Mouse (Mus musculus) myocyte (in vitro differentiated cells): ENCODE results near the gene Mt1. TPM values are rescaled to one million over a fixed set of nuclear protein-coding genes. Genes with fewer than 3 reads are reported as not detected.
A peak's percentile ranks its signal among the peaks of the same experiment; 100 is the strongest.

Source experiments
- H3K27me3 ChIP-seq: one replicate; pipeline ENCODE4 v1.6.1; 2011; ENCODE audit not compliant: control insufficient read depth, insufficient read depth, insufficient read length
- H3K36me3 ChIP-seq: one replicate; pipeline ENCODE4 v1.6.1; 2011; ENCODE audit not compliant: control insufficient read depth, insufficient read depth
- H3K4me2 ChIP-seq: one replicate; pipeline ENCODE4 v1.6.1; 2011; ENCODE audit warnings: low read depth, control low read depth
- H3K4me3 ChIP-seq: one replicate; pipeline ENCODE4 v1.5.1; 2011; ENCODE audit warnings: mild to moderate bottlenecking, control low read depth, moderate library complexity
- H3K79me2 ChIP-seq: one replicate; pipeline ENCODE4 v1.6.1; 2011; ENCODE audit not compliant: control insufficient read depth, insufficient read depth
- H3ac ChIP-seq: one replicate; pipeline ENCODE4 v1.6.1; 2011; ENCODE audit not compliant: control insufficient read depth, insufficient read length
- CEBPB ChIP-seq: IDR thresholded peaks from 2 replicates; pipeline ENCODE4 v1.6.1; 2011; ENCODE audit warnings: mild to moderate bottlenecking, moderate library complexity; ENCODE audit not compliant: poor library complexity, insufficient read depth, severe bottlenecking
- E2F4 ChIP-seq: IDR thresholded peaks from one replicate; pipeline ENCODE4 v1.6.1; 2011; ENCODE audit warnings: mild to moderate bottlenecking, control low read depth, moderate library complexity; ENCODE audit not compliant: insufficient read depth
- MAX ChIP-seq: IDR thresholded peaks from one replicate; pipeline ENCODE4 v1.6.1; 2011; ENCODE audit warnings: low read depth, mild to moderate bottlenecking, control low read depth
- MYOD1 ChIP-seq, 3 experiments: IDR thresholded peaks; one replicate each; pipeline ENCODE4 v1.6.1; 2011; ENCODE audit warnings: control low read depth in 2 of 3, low read depth in 2 of 3, mild to moderate bottlenecking in 2 of 3, moderate library complexity in 1 of 3; ENCODE audit not compliant: insufficient read length in 2 of 3, control insufficient read depth in 1 of 3
- MYOG ChIP-seq, 3 experiments: IDR thresholded peaks; one replicate each; pipeline ENCODE4 v1.6.1; 2011; ENCODE audit warnings: control low read depth in 2 of 3, low read depth in 2 of 3, mild to moderate bottlenecking in 2 of 3; ENCODE audit not compliant: insufficient read length in 2 of 3, control insufficient read depth in 1 of 3, insufficient read depth in 1 of 3
- POLR2A ChIP-seq: IDR thresholded peaks from one replicate; pipeline ENCODE4 v1.6.1; 2011; ENCODE audit warnings: low read depth, mild to moderate bottlenecking, control low read depth, moderate library complexity; ENCODE audit not compliant: insufficient read length
- POLR2AphosphoS2 ChIP-seq: IDR thresholded peaks from one replicate; pipeline ENCODE4 v1.6.1; 2011; ENCODE audit warnings: low read depth, control low read depth; ENCODE audit not compliant: insufficient read length
- REST ChIP-seq: IDR thresholded peaks from one replicate; pipeline ENCODE4 v1.6.1; 2011; ENCODE audit warnings: mild to moderate bottlenecking, control low read depth, moderate library complexity; ENCODE audit not compliant: insufficient read depth, insufficient read length
- SRF ChIP-seq: IDR thresholded peaks from one replicate; pipeline ENCODE4 v1.6.1; 2011; ENCODE audit warnings: low read depth; ENCODE audit not compliant: control insufficient read depth, insufficient read length
- TCF12 ChIP-seq: IDR thresholded peaks from one replicate; pipeline ENCODE4 v1.6.1; 2011; ENCODE audit warnings: mild to moderate bottlenecking, control low read depth; ENCODE audit not compliant: poor library complexity, insufficient read depth, severe bottlenecking
- TCF3 ChIP-seq: IDR thresholded peaks from one replicate; pipeline ENCODE4 v1.6.1; 2011; ENCODE audit warnings: low read depth, control low read depth; ENCODE audit not compliant: insufficient read length
- USF1 ChIP-seq: IDR thresholded peaks from one replicate; pipeline ENCODE4 v1.6.1; 2011; ENCODE audit warnings: low read depth, mild to moderate bottlenecking, control low read depth, moderate library complexity
- polyA plus RNA-seq: library from polyadenylated mRNA; unstranded; fragments of >200 nt; fragmentation: generic; extraction: Trizol; gene quantifications from one replicate; pipeline ENCODE4 v1.2.1, GENCODE M21; 2012; ENCODE audit warnings: missing spikeins

Mt1 gene
- polyA plus RNA-seq, 1 experiment, result 1,165 TPM

- H3K79me2 ChIP-seq, result no peaks in the 10 kb centered on the region
- no peaks in the 10 kb centered on the region for H3K27me3 ChIP-seq
- TF ChIP-seq TCF12 (no peak), POLR2A (no peak), SRF (no peak), MYOD1 (IDR thresholded peaks at IDR 0.05; ENCODE audit: control insufficient read depth in 1 of 3, insufficient read length in 2 of 3, low read depth in 2 of 3) (no peak), CEBPB (peak; percentile 73)
Observed at GRCm38 (mm10) chr8:94194591-94195223, 15.8 kb downstream of the Mt1 start.

GRCm38 (mm10) chr8:94199202-94199869 lies 20.5 kb downstream of the Mt1 start:
- TF ChIP-seq USF1 (no peak), MYOG (IDR thresholded peaks at IDR 0.05; ENCODE audit: control insufficient read depth in 1 of 3, insufficient read depth in 1 of 3, insufficient read length in 2 of 3, low read depth in 2 of 3) (no peak)
- Histone ChIP-seq H3K36me3 (no peaks in the 10 kb centered on the region), H3K4me2 (peak overlapping the region; percentile 58), H3K27me3 (no peaks in the 10 kb centered on the region), H3K4me3 (no peak overlapping the region), H3ac (no peak overlapping the region), H3K79me2 (no peaks in the 10 kb centered on the region)

More at GRCm38 (mm10) chr8:94194591-94195223, 15.8 kb downstream of the Mt1 start:
- H3K36me3 ChIP-seq, result no peaks in the 10 kb centered on the region
- peak overlapping the region; percentile 24 for H3K4me2 ChIP-seq
- H3K4me3 ChIP-seq, result no peak overlapping the region
- H3ac ChIP-seq, result no peak overlapping the region

- Histone ChIP-seq H3K27me3 (peaks cover 2% of the 10 kb centered on the region), H3K4me3 (no peak overlapping the region), H3K36me3 (no peaks in the 10 kb centered on the region), H3K79me2 (no peaks in the 10 kb centered on the region), H3ac (no peak overlapping the region), H3K4me2 (no peak overlapping the region)
- TF ChIP-seq POLR2A, result no peak
- no peak for TF ChIP-seq SRF
- TF ChIP-seq REST, result no peak
- no peak for TF ChIP-seq USF1
- no peak for TF ChIP-seq MAX
- no peak for TF ChIP-seq MYOD1 (IDR thresholded peaks at IDR 0.05; ENCODE audit: control insufficient read depth in 1 of 3, insufficient read length in 2 of 3, low read depth in 2 of 3)
- TF ChIP-seq MYOG (IDR thresholded peaks at IDR 0.05; ENCODE audit: control insufficient read depth in 1 of 3, insufficient read depth in 1 of 3, insufficient read length in 2 of 3, low read depth in 2 of 3), result no peak
- TF ChIP-seq CEBPB, result no peak
- TF ChIP-seq POLR2AphosphoS2, result no peak
- no peak for TF ChIP-seq E2F4
- TF ChIP-seq TCF3, result no peak
- no peak for TF ChIP-seq TCF12
Observed at GRCm38 (mm10) chr8:94204043-94204442, 25.2 kb downstream of the Mt1 start.

DNA sequence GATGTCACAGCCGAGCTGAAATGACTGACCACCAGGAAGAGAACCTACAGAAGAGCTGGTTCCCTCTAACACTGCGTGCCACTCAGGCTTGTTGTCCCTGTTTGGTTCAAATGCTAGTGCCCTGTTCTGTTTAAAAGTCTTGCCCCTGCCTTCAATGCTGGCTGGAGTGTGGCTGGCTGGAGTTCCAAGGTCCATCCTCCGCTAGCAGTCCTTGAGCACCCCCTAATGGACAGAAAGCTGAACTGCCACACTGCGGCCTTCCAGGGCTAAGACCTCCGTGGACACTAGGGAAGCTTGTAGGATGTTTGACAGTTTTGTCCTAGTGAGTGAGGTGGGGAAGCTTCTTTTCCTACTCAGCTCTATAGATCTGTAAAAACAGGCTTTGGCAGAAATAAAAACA lies 26.9 kb downstream of the Mt1 start:
- Histone ChIP-seq H3K79me2 (no peaks in the 10 kb centered on the region), H3K27me3 (peaks cover 7% of the 10 kb centered on the region), H3K36me3 (no peaks in the 10 kb centered on the region), H3K4me3 (no peak overlapping the region), H3ac (no peak overlapping the region), H3K4me2 (no peak overlapping the region)
- TF ChIP-seq CEBPB (no peak), POLR2AphosphoS2 (no peak), REST (no peak), USF1 (no peak), POLR2A (no peak), MYOD1 (IDR thresholded peaks at IDR 0.05; ENCODE audit: control insufficient read depth in 1 of 3, insufficient read length in 2 of 3, low read depth in 2 of 3) (no peak), MYOG (IDR thresholded peaks at IDR 0.05; ENCODE audit: control insufficient read depth in 1 of 3, insufficient read depth in 1 of 3, insufficient read length in 2 of 3, low read depth in 2 of 3) (no peak), TCF12 (no peak), TCF3 (no peak), MAX (no peak), SRF (no peak), E2F4 (no peak)

GRCm38 (mm10) chr8:94206256-94206655 lies 27.4 kb downstream of the Mt1 start:
- H3K4me2 ChIP-seq, result no peak overlapping the region
- H3ac ChIP-seq, result no peak overlapping the region
- no peaks in the 10 kb centered on the region for H3K79me2 ChIP-seq
- no peaks in the 10 kb centered on the region for H3K36me3 ChIP-seq
- TF ChIP-seq MYOD1 (IDR thresholded peaks at IDR 0.05; ENCODE audit: control insufficient read depth in 1 of 3, insufficient read length in 2 of 3, low read depth in 2 of 3), result no peak
- no peak for TF ChIP-seq USF1
- no peak for TF ChIP-seq REST
- TF ChIP-seq POLR2AphosphoS2, result no peak
- no peak for TF ChIP-seq POLR2A
- TF ChIP-seq SRF, result no peak
- no peak for TF ChIP-seq CEBPB
- no peak for TF ChIP-seq E2F4
- TF ChIP-seq TCF3, result no peak
- no peak for TF ChIP-seq TCF12
- TF ChIP-seq MAX, result no peak
- no peak for TF ChIP-seq MYOG (IDR thresholded peaks at IDR 0.05; ENCODE audit: control insufficient read depth in 1 of 3, insufficient read depth in 1 of 3, insufficient read length in 2 of 3, low read depth in 2 of 3)
- H3K27me3 ChIP-seq, result peaks cover 10% of the 10 kb centered on the region
- H3K4me3 ChIP-seq, result no peak overlapping the region
